Mouse (Mus musculus) myocyte (in vitro differentiated cells): Measurements from ENCODE around the gene Scamp5. TPM values are rescaled to one million over a fixed set of nuclear protein-coding genes. Genes with fewer than 3 reads are reported as not detected.

ENCODE experiments used
- H3K27me3 ChIP-seq: one replicate; pipeline ENCODE4 v1.6.1; 2011; ENCODE audit not compliant: control insufficient read depth, insufficient read depth, insufficient read length
- H3K36me3 ChIP-seq: one replicate; pipeline ENCODE4 v1.6.1; 2011; ENCODE audit not compliant: control insufficient read depth, insufficient read depth
- H3K4me2 ChIP-seq: one replicate; pipeline ENCODE4 v1.6.1; 2011; ENCODE audit warnings: low read depth, control low read depth
- H3K4me3 ChIP-seq: one replicate; pipeline ENCODE4 v1.5.1; 2011; ENCODE audit warnings: mild to moderate bottlenecking, control low read depth, moderate library complexity
- H3K79me2 ChIP-seq: one replicate; pipeline ENCODE4 v1.6.1; 2011; ENCODE audit not compliant: control insufficient read depth, insufficient read depth
- H3ac ChIP-seq: one replicate; pipeline ENCODE4 v1.6.1; 2011; ENCODE audit not compliant: control insufficient read depth, insufficient read length
- CEBPB ChIP-seq: IDR thresholded peaks from 2 replicates; pipeline ENCODE4 v1.6.1; 2011; ENCODE audit warnings: mild to moderate bottlenecking, moderate library complexity; ENCODE audit not compliant: poor library complexity, insufficient read depth, severe bottlenecking
- E2F4 ChIP-seq: IDR thresholded peaks from one replicate; pipeline ENCODE4 v1.6.1; 2011; ENCODE audit warnings: mild to moderate bottlenecking, control low read depth, moderate library complexity; ENCODE audit not compliant: insufficient read depth
- MAX ChIP-seq: IDR thresholded peaks from one replicate; pipeline ENCODE4 v1.6.1; 2011; ENCODE audit warnings: low read depth, mild to moderate bottlenecking, control low read depth
- MYOD1 ChIP-seq, 3 experiments: IDR thresholded peaks; one replicate each; pipeline ENCODE4 v1.6.1; 2011; ENCODE audit warnings: control low read depth in 2 of 3, low read depth in 2 of 3, mild to moderate bottlenecking in 2 of 3, moderate library complexity in 1 of 3; ENCODE audit not compliant: insufficient read length in 2 of 3, control insufficient read depth in 1 of 3
- MYOG ChIP-seq, 3 experiments: IDR thresholded peaks; one replicate each; pipeline ENCODE4 v1.6.1; 2011; ENCODE audit warnings: control low read depth in 2 of 3, low read depth in 2 of 3, mild to moderate bottlenecking in 2 of 3; ENCODE audit not compliant: insufficient read length in 2 of 3, control insufficient read depth in 1 of 3, insufficient read depth in 1 of 3
- POLR2A ChIP-seq: IDR thresholded peaks from one replicate; pipeline ENCODE4 v1.6.1; 2011; ENCODE audit warnings: low read depth, mild to moderate bottlenecking, control low read depth, moderate library complexity; ENCODE audit not compliant: insufficient read length
- POLR2AphosphoS2 ChIP-seq: IDR thresholded peaks from one replicate; pipeline ENCODE4 v1.6.1; 2011; ENCODE audit warnings: low read depth, control low read depth; ENCODE audit not compliant: insufficient read length
- REST ChIP-seq: IDR thresholded peaks from one replicate; pipeline ENCODE4 v1.6.1; 2011; ENCODE audit warnings: mild to moderate bottlenecking, control low read depth, moderate library complexity; ENCODE audit not compliant: insufficient read depth, insufficient read length
- SRF ChIP-seq: IDR thresholded peaks from one replicate; pipeline ENCODE4 v1.6.1; 2011; ENCODE audit warnings: low read depth; ENCODE audit not compliant: control insufficient read depth, insufficient read length
- TCF12 ChIP-seq: IDR thresholded peaks from one replicate; pipeline ENCODE4 v1.6.1; 2011; ENCODE audit warnings: mild to moderate bottlenecking, control low read depth; ENCODE audit not compliant: poor library complexity, insufficient read depth, severe bottlenecking
- TCF3 ChIP-seq: IDR thresholded peaks from one replicate; pipeline ENCODE4 v1.6.1; 2011; ENCODE audit warnings: low read depth, control low read depth; ENCODE audit not compliant: insufficient read length
- USF1 ChIP-seq: IDR thresholded peaks from one replicate; pipeline ENCODE4 v1.6.1; 2011; ENCODE audit warnings: low read depth, mild to moderate bottlenecking, control low read depth, moderate library complexity
- polyA plus RNA-seq: library from polyadenylated mRNA; unstranded; fragments of >200 nt; fragmentation: generic; extraction: Trizol; gene quantifications from one replicate; pipeline ENCODE4 v1.2.1, GENCODE M21; 2012; ENCODE audit warnings: missing spikeins

Scamp5 gene
- polyA plus RNA-seq, 1 experiment: 23.6 TPM

GRCm38 (mm10) chr9:57498536-57498935, 30.7 kb upstream of the Scamp5 start:
- Histone ChIP-seq H3K36me3 (no peaks in the 10 kb centered on the region), H3K4me2 (no peak overlapping the region), H3ac (no peak overlapping the region), H3K27me3 (peaks cover 8% of the 10 kb centered on the region), H3K4me3 (no peak overlapping the region), H3K79me2 (no peaks in the 10 kb centered on the region)
- TF ChIP-seq E2F4 (no peak), POLR2AphosphoS2 (no peak), MYOD1 (IDR thresholded peaks at IDR 0.05; ENCODE audit: control insufficient read depth in 1 of 3, insufficient read length in 2 of 3, low read depth in 2 of 3) (no peak), MAX (no peak), CEBPB (no peak), USF1 (no peak), TCF12 (no peak), POLR2A (no peak), SRF (no peak)

DNA sequence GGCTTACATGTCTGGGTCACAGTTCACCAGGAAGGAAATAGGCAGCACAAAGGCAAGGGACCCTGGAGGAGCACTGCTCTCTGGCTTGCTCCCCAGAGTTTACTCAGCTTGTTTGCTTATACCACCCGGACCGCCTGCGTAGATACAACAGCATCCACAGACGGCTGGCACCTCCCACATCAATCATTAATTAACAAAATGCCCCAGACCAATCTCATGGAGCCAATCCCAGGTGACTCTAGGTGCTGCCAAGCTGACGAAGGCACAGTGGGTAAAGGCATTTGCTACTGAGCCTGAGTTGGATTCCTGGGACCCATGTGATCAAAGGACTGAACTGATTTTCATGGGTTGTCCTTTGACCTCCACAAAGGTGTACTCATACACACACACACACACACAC, 29.4 kb upstream of the Scamp5 start:
- TF ChIP-seq POLR2AphosphoS2 (no peak), CEBPB (no peak), REST (no peak), TCF3 (no peak), E2F4 (no peak), SRF (no peak), MYOG (IDR thresholded peaks at IDR 0.05; ENCODE audit: control insufficient read depth in 1 of 3, insufficient read depth in 1 of 3, insufficient read length in 2 of 3, low read depth in 2 of 3) (no peak)
- Histone ChIP-seq H3K27me3 (peaks cover 8% of the 10 kb centered on the region), H3K4me3 (no peak overlapping the region), H3K36me3 (no peaks in the 10 kb centered on the region), H3K79me2 (no peaks in the 10 kb centered on the region), H3K4me2 (no peak overlapping the region), H3ac (no peak overlapping the region)

- Histone ChIP-seq H3K4me2 (no peak overlapping the region), H3K36me3 (no peaks in the 10 kb centered on the region), H3ac (no peak overlapping the region), H3K79me2 (no peaks in the 10 kb centered on the region), H3K4me3 (no peak overlapping the region), H3K27me3 (no peaks in the 10 kb centered on the region)
- TF ChIP-seq TCF12 (no peak), MAX (no peak), MYOG (IDR thresholded peaks at IDR 0.05; ENCODE audit: control insufficient read depth in 1 of 3, insufficient read depth in 1 of 3, insufficient read length in 2 of 3, low read depth in 2 of 3) (no peak), MYOD1 (IDR thresholded peaks at IDR 0.05; ENCODE audit: control insufficient read depth in 1 of 3, insufficient read length in 2 of 3, low read depth in 2 of 3) (no peak), POLR2AphosphoS2 (no peak), USF1 (no peak), REST (no peak), CEBPB (no peak), E2F4 (no peak), POLR2A (no peak), SRF (no peak)
These were observed 27.1 kb upstream of the Scamp5 start for GRCm38 (mm10) chr9:57494970-57495369.

DNA sequence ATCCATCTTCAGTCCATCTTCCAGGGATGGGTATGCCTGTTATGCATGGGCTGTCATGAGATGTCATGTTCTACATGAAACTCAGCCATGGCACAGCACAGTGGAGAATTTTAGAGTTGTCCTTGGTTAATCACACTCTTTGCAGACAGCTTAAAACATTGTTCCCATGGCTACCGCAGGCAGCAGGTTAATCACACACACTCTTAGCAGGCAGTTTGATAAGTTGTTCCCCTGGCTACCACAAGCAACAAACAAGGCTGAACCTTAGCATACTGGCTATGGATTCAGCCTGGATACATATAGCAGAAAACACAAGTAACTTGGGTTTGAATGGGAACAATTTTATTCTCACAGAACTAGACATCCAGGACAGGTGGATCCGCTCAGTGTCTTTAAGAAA, 25.7 kb upstream of the Scamp5 start:
- Histone ChIP-seq H3K36me3 (no peaks in the 10 kb centered on the region), H3K4me3 (no peak overlapping the region), H3K4me2 (no peak overlapping the region), H3K27me3 (no peaks in the 10 kb centered on the region), H3K79me2 (no peaks in the 10 kb centered on the region), H3ac (no peak overlapping the region)
- TF ChIP-seq MYOD1 (IDR thresholded peaks at IDR 0.05; ENCODE audit: control insufficient read depth in 1 of 3, insufficient read length in 2 of 3, low read depth in 2 of 3): no peak
- TF ChIP-seq TCF3: no peak
- no peak for TF ChIP-seq USF1
- no peak for TF ChIP-seq TCF12
- TF ChIP-seq SRF: no peak
- no peak for TF ChIP-seq MAX
- no peak for TF ChIP-seq POLR2AphosphoS2
- no peak for TF ChIP-seq E2F4
- TF ChIP-seq REST: no peak
- no peak for TF ChIP-seq CEBPB
- no peak for TF ChIP-seq POLR2A
- TF ChIP-seq MYOG (IDR thresholded peaks at IDR 0.05; ENCODE audit: control insufficient read depth in 1 of 3, insufficient read depth in 1 of 3, insufficient read length in 2 of 3, low read depth in 2 of 3): no peak

DNA sequence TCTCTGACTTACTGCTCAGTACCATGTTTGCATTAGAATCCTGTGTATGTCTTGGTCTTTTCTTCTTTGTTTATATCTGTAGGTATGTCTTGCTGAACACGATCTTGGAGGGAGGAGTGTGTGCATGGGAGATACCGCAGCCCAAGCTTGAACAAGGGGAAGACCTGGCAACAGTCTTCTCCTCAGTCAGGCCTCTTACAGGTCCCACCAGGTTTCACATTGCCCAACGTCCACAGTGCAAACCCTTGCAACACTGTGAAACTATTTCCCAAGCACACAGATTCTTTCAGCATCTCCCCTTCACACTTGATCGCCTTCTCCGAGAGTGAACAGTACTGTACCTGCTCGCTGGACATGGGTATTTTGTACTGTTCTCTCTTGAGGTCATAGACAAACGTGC, 19.9 kb upstream of the Scamp5 start:
- Histone ChIP-seq H3K4me3 (no peak overlapping the region), H3K27me3 (peaks cover 31% of the 10 kb centered on the region), H3K36me3 (no peaks in the 10 kb centered on the region), H3ac (no peak overlapping the region), H3K79me2 (no peaks in the 10 kb centered on the region), H3K4me2 (no peak overlapping the region)
- TF ChIP-seq SRF: no peak
- TF ChIP-seq CEBPB: no peak
- no peak for TF ChIP-seq REST
- TF ChIP-seq USF1: no peak
- no peak for TF ChIP-seq POLR2A
- TF ChIP-seq MAX: no peak
- no peak for TF ChIP-seq MYOD1 (IDR thresholded peaks at IDR 0.05; ENCODE audit: control insufficient read depth in 1 of 3, insufficient read length in 2 of 3, low read depth in 2 of 3)
- no peak for TF ChIP-seq TCF3
- no peak for TF ChIP-seq E2F4
- no peak for TF ChIP-seq MYOG (IDR thresholded peaks at IDR 0.05; ENCODE audit: control insufficient read depth in 1 of 3, insufficient read depth in 1 of 3, insufficient read length in 2 of 3, low read depth in 2 of 3)
- no peak for TF ChIP-seq TCF12
- no peak for TF ChIP-seq POLR2AphosphoS2
